Mouse (Mus musculus) naive thymus-derived CD4-positive, alpha-beta T cell, adult 2 months (primary cell): ENCODE measurements around the gene St7l.
A peak's percentile ranks its signal among the peaks of the same experiment; 100 is the strongest.

Source experiments
- DNase-seq: peaks from one replicate; pipeline ENCODE4 v3.0.0-alpha.2; 2011; ENCODE audit warnings: low read depth

Gene St7l

GRCm38 (mm10) chr3:104901154-104901553 lies 37.3 kb downstream of the St7l start:
- no peak for DNase-seq

- DNase-seq, result no peak
These were observed 41.6 kb downstream of the St7l start for GRCm38 (mm10) chr3:104905389-104905788.

GRCm38 (mm10) chr3:104906007-104906406 lies 42.2 kb downstream of the St7l start:
- no peak for DNase-seq

- DNase-seq, result no peak
These were observed 45.4 kb downstream of the St7l start for GRCm38 (mm10) chr3:104909195-104909594.

GRCm38 (mm10) chr3:104914986-104915385 lies 51.2 kb downstream of the St7l start:
- no peak for DNase-seq

GRCm38 (mm10) chr3:104929385-104929784 lies 65.6 kb downstream of the St7l start:
- no peak for DNase-seq

GRCm38 (mm10) chr3:104937728-104938305 lies 74.0 kb downstream of the St7l start:
- DNase-seq, result no peak

- no peak for DNase-seq
These were observed 74.5 kb downstream of the St7l start for GRCm38 (mm10) chr3:104938327-104938726.

- no peak for DNase-seq
These were observed 76.9 kb downstream of the St7l start for GRCm38 (mm10) chr3:104940691-104941090.

- no peak for DNase-seq
These were observed 78.9 kb downstream of the St7l start for GRCm38 (mm10) chr3:104942682-104943081.

- no peak for DNase-seq
These were observed 79.5 kb downstream of the St7l start for GRCm38 (mm10) chr3:104943333-104943732.

- DNase-seq, result no peak
These were observed 81.1 kb downstream of the St7l start for GRCm38 (mm10) chr3:104944894-104945293.

GRCm38 (mm10) chr3:104950926-104951325 lies 87.1 kb downstream of the St7l start:
- no peak for DNase-seq

GRCm38 (mm10) chr3:104952891-104953670 lies 89.3 kb downstream of the St7l start:
- no peak for DNase-seq

GRCm38 (mm10) chr3:104954137-104954536 lies 90.3 kb downstream of the St7l start:
- no peak for DNase-seq

- no peak for DNase-seq
These were observed 90.7 kb downstream of the St7l start for GRCm38 (mm10) chr3:104954551-104954950.

- no peak for DNase-seq
These were observed 92.4 kb downstream of the St7l start for GRCm38 (mm10) chr3:104956131-104956581.

GRCm38 (mm10) chr3:104960026-104961000 lies 96.5 kb downstream of the St7l start:
- no peak for DNase-seq

GRCm38 (mm10) chr3:104961066-104962059 lies 97.6 kb downstream of the St7l start, which contains the start of gene Wnt2b:
Gene Wnt2b, minus strand, starts transcription at chr3:104961921.
- DNase-seq, result peak; percentile 25

- DNase-seq, result peak; percentile 16
These were observed 98.4 kb downstream of the St7l start for GRCm38 (mm10) chr3:104962141-104962611.

GRCm38 (mm10) chr3:104962866-104963265 lies 99.1 kb downstream of the St7l start:
- no peak for DNase-seq
